Mouse (Mus musculus) limb, embryonic 15.5 days (tissue): ENCODE measurements around the gene Ddx50. TPM values are rescaled to one million over a fixed set of nuclear protein-coding genes. Genes with fewer than 3 reads are reported as not detected.

ENCODE experiments used
- ATAC-seq: fragments of 200-750 bp; cut with Nextera tagmentation; 2 replicates; pipeline ENCODE4 v1.8.0; 2017; ENCODE audit warnings: low read depth, moderate TSS enrichment; ENCODE audit not compliant: insufficient number of reproducible peaks, low FRiP score, low TSS enrichment
- H3K27ac ChIP-seq: fragments of 300-500 bp; sonication (generic); 2 replicates; pipeline ENCODE4 v1.5.1; 2015; ENCODE audit warnings: moderate library complexity, mild to moderate bottlenecking, inconsistent platforms
- H3K27me3 ChIP-seq: fragments of 300-500 bp; sonication (generic); 2 replicates; pipeline ENCODE4 v1.6.1; 2015; ENCODE audit warnings: inconsistent platforms
- H3K36me3 ChIP-seq: fragments of 300-500 bp; sonication (generic); 2 replicates; pipeline ENCODE4 v1.6.1; 2015; ENCODE audit warnings: inconsistent platforms
- H3K4me1 ChIP-seq: fragments of 300-500 bp; sonication (generic); 2 replicates; pipeline ENCODE4 v1.6.1; 2015; ENCODE audit warnings: inconsistent platforms
- H3K4me2 ChIP-seq: fragments of 300-500 bp; sonication (generic); 2 replicates; pipeline ENCODE4 v1.6.1; 2015; ENCODE audit warnings: mild to moderate bottlenecking, inconsistent platforms
- H3K4me3 ChIP-seq: fragments of 300-500 bp; sonication (generic); 2 replicates; pipeline ENCODE4 v1.5.1; 2015; ENCODE audit warnings: mild to moderate bottlenecking, inconsistent platforms
- H3K9ac ChIP-seq: fragments of 300-500 bp; sonication (generic); 2 replicates; pipeline ENCODE4 v1.6.1; 2015; ENCODE audit warnings: inconsistent platforms
- H3K9me3 ChIP-seq: fragments of 300-500 bp; sonication (generic); 2 replicates; pipeline ENCODE4 v1.6.1; 2016; ENCODE audit warnings: inconsistent platforms
- WGBS: fragments of 180-500 bp; shearing (Covaris S2); methylation state at CpG from one replicate; pipeline ENCODE4 v1.1.7; 2015; 5-methylcytosine and 5-hydroxymethylcytosine counted together
- polyA plus RNA-seq: library from polyadenylated mRNA; unstranded; fragments of >200 nt; fragmentation: Nextera tagmentation; extraction: Ambion mirVana; gene quantifications from 2 replicates; pipeline ENCODE4 v1.2.1, GENCODE M21; 2015

The Ddx50 gene
- polyA plus RNA-seq, 1 experiment from 2014 or later: 157 TPM

- no peak overlapping the region for H3K9ac ChIP-seq
Measured at GRCm38 (mm10) chr10:62664963-62665590, 14.1 kb upstream of the Ddx50 start.

GRCm38 (mm10) chr10:62664171-62664570 lies 13.2 kb upstream of the Ddx50 start:
- no peaks in the 10 kb centered on the region for H3K27me3 ChIP-seq
- ATAC-seq: no peak
- H3K9ac ChIP-seq: no peak overlapping the region
- H3K4me1 ChIP-seq: 0 out of 2 replicates have a peak, but pooled peaks cover 3% of the 10 kb centered on the region
- 78% methylated on average over 10 of the region's 10 CpGs for WGBS
- no peak overlapping the region for H3K4me2 ChIP-seq
- H3K27ac ChIP-seq: no peak overlapping the region
- no peaks in the 10 kb centered on the region for H3K9me3 ChIP-seq
- H3K4me3 ChIP-seq: no peak overlapping the region
- H3K36me3 ChIP-seq: no peaks in the 10 kb centered on the region

More at GRCm38 (mm10) chr10:62664963-62665590, 14.1 kb upstream of the Ddx50 start:
- 0 out of 2 replicates have a peak overlapping the region, but pooled peaks have one; percentile 2 for H3K27ac ChIP-seq
- H3K4me2 ChIP-seq: peak overlapping the region; percentile 30
- H3K4me3 ChIP-seq: peak overlapping the region; percentile 15
- WGBS: 51% methylated on average over 27 of the region's 27 CpGs
- H3K4me1 ChIP-seq: 0 out of 2 replicates have a peak, but pooled peaks cover 3% of the 10 kb centered on the region
- no peak for ATAC-seq
- no peaks in the 10 kb centered on the region for H3K36me3 ChIP-seq
- no peaks in the 10 kb centered on the region for H3K27me3 ChIP-seq
- H3K9me3 ChIP-seq: no peaks in the 10 kb centered on the region

- H3K27ac ChIP-seq: no peak overlapping the region
- H3K4me2 ChIP-seq: no peak overlapping the region
- peaks cover 3% of the 10 kb centered on the region; the same call in 1 of the 2 replicates for H3K4me1 ChIP-seq
- WGBS: 79% methylated on average over 7 of the region's 7 CpGs
- H3K4me3 ChIP-seq: no peak overlapping the region
- H3K27me3 ChIP-seq: no peaks in the 10 kb centered on the region
- no peaks in the 10 kb centered on the region for H3K36me3 ChIP-seq
- ATAC-seq: no peak
- H3K9ac ChIP-seq: no peak overlapping the region
- H3K9me3 ChIP-seq: no peaks in the 10 kb centered on the region
Measured at GRCm38 (mm10) chr10:62656711-62657110, 5.7 kb upstream of the Ddx50 start.

- WGBS: 18% methylated on average over 3 of the region's 3 CpGs
- H3K27me3 ChIP-seq: no peaks in the 10 kb centered on the region
- peak overlapping the region; percentile 94 for H3K4me3 ChIP-seq
- no peak for ATAC-seq
- peaks cover 5% of the 10 kb centered on the region; the same call in 1 of the 2 replicates for H3K36me3 ChIP-seq
- H3K4me2 ChIP-seq: peak overlapping the region; percentile 50
- peak overlapping the region; percentile 24 for H3K9ac ChIP-seq
- H3K9me3 ChIP-seq: no peaks in the 10 kb centered on the region
- H3K27ac ChIP-seq: peak overlapping the region; percentile 96
- H3K4me1 ChIP-seq: peaks cover 9% of the 10 kb centered on the region; the same call in 1 of the 2 replicates
Measured at GRCm38 (mm10) chr10:62651961-62652360, 943 bp upstream of the Ddx50 start.

- no peak for ATAC-seq
- WGBS: under 1% methylated on average over 17 of the region's 17 CpGs
- no peaks in the 10 kb centered on the region for H3K9me3 ChIP-seq
- H3K36me3 ChIP-seq: peaks cover 18% of the 10 kb centered on the region; the same call in 1 of the 2 replicates
- H3K4me1 ChIP-seq: peaks cover 9% of the 10 kb centered on the region; the same call in 1 of the 2 replicates
- H3K27ac ChIP-seq: peak overlapping the region; percentile 96
- peak overlapping the region; percentile 92 for H3K9ac ChIP-seq
- H3K4me3 ChIP-seq: peak overlapping the region; percentile 94
- H3K27me3 ChIP-seq: no peaks in the 10 kb centered on the region
- H3K4me2 ChIP-seq: peak overlapping the region; percentile 55
Measured at GRCm38 (mm10) chr10:62650358-62650782, 648 bp downstream of the Ddx50 start.

- ATAC-seq: no peak
Measured at GRCm38 (mm10) chr10:62604161-62604560, 46.9 kb downstream of the Ddx50 start.

GRCm38 (mm10) chr10:62603233-62604030 lies 47.6 kb downstream of the Ddx50 start:
- no peak overlapping the region for H3K4me2 ChIP-seq
- peaks cover 3% of the 10 kb centered on the region; the same call in 1 of the 2 replicates for H3K36me3 ChIP-seq
- H3K9me3 ChIP-seq: no peaks in the 10 kb centered on the region
- H3K9ac ChIP-seq: no peak overlapping the region
- H3K4me1 ChIP-seq: peaks cover 15% of the 10 kb centered on the region; the same call in 1 of the 2 replicates
- 87% methylated on average over 12 of the region's 12 CpGs for WGBS
- H3K27me3 ChIP-seq: no peaks in the 10 kb centered on the region
- H3K27ac ChIP-seq: no peak overlapping the region
- no peak overlapping the region for H3K4me3 ChIP-seq
- ATAC-seq: no peak

More at GRCm38 (mm10) chr10:62604161-62604560, 46.9 kb downstream of the Ddx50 start:
- Histone ChIP-seq H3K4me3 (no peak overlapping the region), H3K27me3 (no peaks in the 10 kb centered on the region), H3K4me1 (peaks cover 15% of the 10 kb centered on the region; the same call in 1 of the 2 replicates), H3K27ac (no peak overlapping the region), H3K36me3 (no peaks in the 10 kb centered on the region), H3K9me3 (no peaks in the 10 kb centered on the region), H3K4me2 (no peak overlapping the region), H3K9ac (no peak overlapping the region)
- 88% methylated on average over 3 of the region's 3 CpGs for WGBS

- peak within 1 kb of the TSS; percentile 78 for H3K4me3 ChIP-seq
- no peaks in the 10 kb centered on the region for H3K9me3 ChIP-seq
- WGBS: 5% methylated on average over 53 of the region's 53 CpGs
- H3K36me3 ChIP-seq: peaks cover 13% of the 10 kb centered on the region
- no peaks in the 10 kb centered on the region for H3K27me3 ChIP-seq
- H3K27ac ChIP-seq: peak within 1 kb of the TSS; percentile 74
- H3K4me1 ChIP-seq: peaks cover 19% of the 10 kb centered on the region; the same call in 1 of the 2 replicates
- ATAC-seq: peak; percentile 87
- peak within 1 kb of the TSS; percentile 93 for H3K4me2 ChIP-seq
- peak within 1 kb of the TSS; percentile 52 for H3K9ac ChIP-seq
Measured at GRCm38 (mm10) chr10:62602177-62603040, 48.6 kb downstream of the Ddx50 start, which contains the start of gene Ddx21. Ddx21 (minus strand) TSS chr10:62602281.

GRCm38 (mm10) chr10:62601833-62602176 lies 49.2 kb downstream of the Ddx50 start:
- Histone ChIP-seq H3K9ac (peak overlapping the region; percentile 52), H3K9me3 (no peaks in the 10 kb centered on the region), H3K4me1 (peaks cover 19% of the 10 kb centered on the region; the same call in 1 of the 2 replicates), H3K36me3 (peaks cover 19% of the 10 kb centered on the region), H3K27ac (peak overlapping the region; percentile 74), H3K4me3 (peak overlapping the region; percentile 78), H3K27me3 (no peaks in the 10 kb centered on the region), H3K4me2 (peak overlapping the region; percentile 93)
- under 1% methylated on average over 23 of the region's 23 CpGs for WGBS
- ATAC-seq: peak; percentile 60; the same call in 1 of the 2 replicates

GRCm38 (mm10) chr10:62601053-62601791 lies 49.8 kb downstream of the Ddx50 start:
- Histone ChIP-seq H3K36me3 (peaks cover 22% of the 10 kb centered on the region), H3K27me3 (no peaks in the 10 kb centered on the region), H3K4me3 (peak overlapping the region; percentile 78), H3K9ac (peak overlapping the region; percentile 52), H3K4me2 (peak overlapping the region; percentile 93), H3K4me1 (peaks cover 19% of the 10 kb centered on the region; the same call in 1 of the 2 replicates), H3K27ac (no peak overlapping the region), H3K9me3 (no peaks in the 10 kb centered on the region)
- no peak for ATAC-seq
- 10% methylated on average over 20 of the region's 20 CpGs for WGBS
